Mouse (Mus musculus): ENCODE measurements around the gene Faap20.

DNA sequence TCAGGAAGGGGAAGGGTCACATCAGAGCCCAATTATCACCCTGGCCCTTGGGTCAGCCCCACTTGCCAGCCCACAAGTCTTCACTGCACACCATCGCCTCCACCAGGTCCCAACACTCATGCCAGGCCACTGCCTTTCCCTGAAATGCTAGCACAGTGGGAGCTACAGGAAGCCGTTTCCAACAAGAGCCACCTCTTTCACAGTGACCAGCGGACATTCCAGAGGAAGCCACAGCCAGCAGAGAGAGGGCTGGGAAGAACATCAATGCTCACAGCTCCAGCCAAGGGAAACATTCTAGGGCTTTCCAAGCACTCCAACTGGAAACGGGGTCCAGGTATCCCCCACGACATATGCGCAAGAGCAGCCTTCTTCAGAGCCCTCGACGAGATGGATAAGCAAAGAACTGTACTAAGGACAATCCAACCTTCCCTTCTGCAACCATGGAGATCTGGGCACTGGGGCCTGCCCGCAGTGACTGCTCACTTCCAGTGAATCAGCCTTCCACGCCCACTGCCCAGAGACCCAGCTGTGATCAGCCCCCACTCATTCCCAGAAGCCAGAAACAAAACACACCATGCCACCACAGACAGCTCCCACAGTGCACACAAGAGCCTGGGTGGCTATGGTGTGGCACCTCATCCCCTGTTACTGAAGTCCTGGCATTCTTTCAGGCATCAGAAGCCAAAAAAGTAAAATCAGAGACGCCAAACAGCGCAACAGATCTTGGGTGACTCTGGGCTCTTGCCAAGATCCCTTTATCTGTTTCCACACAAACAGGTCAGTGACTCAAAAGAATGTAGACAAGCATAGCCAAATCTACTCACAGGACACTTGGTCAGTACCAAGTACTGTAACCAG, 33.6 kb upstream of the Faap20 start:
- TF ChIP-seq CTCF (IDR thresholded peaks at IDR 0.05; ENCODE audit: borderline replicate concordance, insufficient read depth, low read length): no peak
- no peak for TF ChIP-seq POLR2A (IDR thresholded peaks at IDR 0.05; ENCODE audit: low read depth, low read length)
